Mouse (Mus musculus) thymus, postnatal 14 days (tissue): ENCODE measurements around the gene Ctnnal1.
"Not testable (repeated sequence)": the region's sequence is repeated elsewhere in the genome, so short reads cannot be mapped to it uniquely, and the experiment has no call there.

Experiments used
- DNase-seq: peaks from one replicate; pipeline ENCODE4 v3.0.0; 2021

Gene Ctnnal1

DNA sequence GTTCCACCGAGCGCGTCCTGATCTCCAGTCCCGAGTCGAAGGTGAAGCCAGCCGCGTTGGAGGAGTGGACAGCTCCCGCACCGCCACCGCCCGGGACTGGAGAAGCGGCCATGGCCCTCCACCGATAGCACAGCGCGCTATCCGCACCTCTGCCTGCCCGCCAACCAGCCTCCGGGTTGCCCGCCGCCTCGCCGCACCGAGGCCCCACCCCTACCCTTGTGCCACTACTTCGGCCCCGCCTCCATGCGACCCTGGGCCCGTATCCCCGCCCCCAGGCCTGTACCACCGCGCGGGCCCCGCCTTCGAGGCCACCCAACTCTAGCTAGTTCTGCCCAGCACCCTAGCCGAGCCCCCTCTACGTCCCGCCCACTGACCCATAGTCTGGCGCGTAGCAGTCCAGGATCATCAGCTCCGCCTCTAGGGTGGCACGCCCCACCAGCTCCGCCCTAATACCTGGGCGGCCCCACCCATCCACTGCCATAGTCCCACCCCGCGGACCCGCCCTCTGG is at the start of gene Ctnnal1:
Gene Ctnnal1, minus strand, starts transcription at position 186 of the 509 bp plus-strand sequence.
- peak; percentile 88 for DNase-seq

DNA sequence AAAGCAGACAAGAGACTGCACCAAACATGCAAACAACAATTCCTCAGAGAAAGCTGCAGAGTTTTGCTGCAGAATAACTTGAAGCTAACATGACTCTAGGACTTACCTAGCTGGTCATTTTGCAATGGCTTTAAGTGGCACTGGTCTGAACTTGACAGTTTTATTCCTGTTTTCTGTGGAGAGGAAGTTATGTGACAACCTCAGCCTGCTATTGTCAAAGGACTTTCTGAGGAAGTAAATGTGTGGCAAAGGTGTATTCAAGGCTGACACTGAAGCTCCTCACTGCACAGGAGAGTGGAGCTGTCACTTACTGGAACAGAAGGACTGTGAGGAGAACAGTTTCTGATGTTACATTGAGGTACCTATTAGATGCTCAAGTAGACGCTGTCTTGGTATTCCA is 49.8 kb upstream of the Ctnnal1 start:
- DNase-seq: no peak

DNA sequence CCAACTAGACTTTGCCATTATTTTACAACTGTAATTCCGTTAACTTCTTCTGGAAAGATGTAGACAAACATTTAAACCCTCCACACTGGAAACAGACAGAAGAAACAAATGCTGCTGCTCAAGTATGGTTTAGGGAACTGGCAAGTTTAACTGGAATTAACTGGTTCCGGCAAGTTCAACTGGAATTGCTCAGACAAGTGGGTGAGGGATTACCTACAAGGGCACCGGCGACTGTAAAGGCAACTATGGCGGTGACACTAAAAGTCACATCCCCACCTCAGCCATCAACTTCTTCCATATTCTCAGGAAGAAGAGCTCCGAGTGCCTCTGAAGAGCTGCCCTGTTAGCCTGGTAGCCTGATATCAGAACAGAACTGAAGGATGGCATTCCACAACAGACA is 49.4 kb upstream of the Ctnnal1 start:
- DNase-seq: no peak

DNA sequence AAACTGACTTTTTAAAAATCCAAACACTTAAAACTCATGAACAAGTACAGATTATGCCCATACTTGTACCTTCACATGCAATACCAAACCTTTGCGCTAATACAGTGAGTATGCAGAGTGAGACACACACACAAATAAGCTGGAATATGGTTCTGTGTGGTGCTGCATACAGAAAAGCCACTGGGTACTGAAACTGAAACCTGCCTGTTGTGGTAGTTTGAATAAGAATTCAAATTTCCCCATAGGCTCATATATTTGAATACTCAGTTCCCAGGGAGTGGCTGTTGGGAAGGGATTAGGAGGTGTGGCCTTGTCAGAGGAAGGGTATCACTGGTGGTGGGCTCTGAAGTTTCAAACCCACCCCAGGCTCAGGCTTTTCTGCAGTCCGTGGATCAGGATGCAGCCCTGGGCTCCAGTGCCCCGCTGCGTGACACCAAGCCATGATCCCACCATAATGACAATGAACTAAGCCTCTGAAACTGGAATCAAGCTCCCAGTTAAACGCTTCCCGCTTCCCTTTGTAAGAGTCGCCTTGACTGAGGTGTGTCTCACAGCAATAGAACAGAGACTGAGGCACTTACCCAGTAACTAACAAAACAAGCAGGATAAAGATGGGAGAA is 47.5 kb upstream of the Ctnnal1 start:
- DNase-seq: no peak

DNA sequence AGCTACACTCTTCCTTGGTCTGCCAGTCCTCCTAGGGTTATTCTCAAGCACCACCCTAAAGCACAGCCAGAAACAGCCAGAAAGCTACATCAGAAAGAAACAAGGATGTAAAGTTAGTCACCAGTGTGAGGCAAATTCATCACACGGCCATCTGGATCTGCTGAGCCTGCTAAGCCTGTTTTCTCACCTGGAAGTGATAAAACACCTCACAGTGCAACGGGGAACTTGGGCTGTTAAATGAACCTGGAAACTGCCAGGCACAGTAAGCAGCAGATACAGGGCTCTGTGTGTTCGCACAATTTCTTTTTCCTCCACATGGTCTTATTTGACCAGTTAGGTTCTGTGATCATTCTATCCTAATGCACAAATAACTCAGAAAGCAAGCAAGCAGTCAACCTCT is 44.6 kb upstream of the Ctnnal1 start:
- no peak for DNase-seq

DNA sequence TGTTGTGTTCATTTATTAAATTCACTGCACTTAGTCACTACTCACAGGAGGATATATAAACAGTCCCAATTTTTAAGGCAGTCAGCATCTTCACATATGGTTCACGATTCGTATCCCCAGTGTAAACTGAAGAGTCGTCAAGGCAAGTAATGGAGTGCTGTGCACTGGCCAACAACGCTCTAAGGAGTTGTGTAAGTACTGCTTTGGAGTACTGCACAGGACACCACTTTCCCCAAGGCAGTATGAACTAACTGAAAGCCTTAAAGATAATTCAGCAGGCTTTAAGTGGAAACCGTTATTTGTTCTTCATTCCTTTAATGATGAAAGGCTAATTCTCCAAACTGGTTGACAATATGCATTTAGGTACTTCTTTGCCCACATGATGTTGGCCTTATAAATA is 42.7 kb upstream of the Ctnnal1 start:
- DNase-seq: no peak

DNA sequence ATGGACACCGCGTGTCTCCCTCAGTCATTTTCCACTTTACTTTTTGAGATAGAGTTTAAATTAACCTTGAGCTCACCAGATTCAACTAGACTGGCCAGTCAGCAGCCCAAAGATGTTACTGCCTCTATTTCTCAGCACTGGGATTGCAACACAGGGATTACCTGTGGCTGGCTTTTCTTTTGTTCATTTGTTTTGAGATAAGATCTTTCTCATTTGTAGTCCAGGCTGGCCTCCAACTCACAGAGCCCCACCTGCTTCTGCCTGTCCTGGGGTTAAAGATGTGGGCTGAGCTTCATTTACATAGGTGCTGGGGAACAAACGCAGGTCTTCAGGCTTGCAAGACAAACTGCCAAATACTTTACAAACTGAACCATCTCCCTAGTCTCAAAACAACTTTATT is 41.9 kb upstream of the Ctnnal1 start:
- DNase-seq: no peak

DNA sequence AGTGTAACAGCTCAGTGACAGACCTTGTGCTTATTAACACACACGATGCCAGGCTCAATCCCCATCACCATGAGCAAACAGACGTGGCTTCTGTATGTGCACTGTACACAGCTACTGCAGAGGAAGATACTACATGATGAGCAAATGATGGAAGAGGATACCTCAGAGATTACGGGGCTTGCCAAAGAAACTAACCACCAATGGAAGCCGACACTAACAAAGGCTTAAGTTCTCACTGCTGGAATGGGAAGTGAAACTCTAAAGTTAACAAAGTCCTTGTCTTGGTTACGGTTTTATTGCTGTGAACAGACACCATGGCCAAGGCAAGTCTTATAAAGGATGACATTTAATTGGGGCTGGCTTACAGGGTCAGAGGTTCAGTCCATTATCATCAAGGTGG is 40.5 kb upstream of the Ctnnal1 start:
- DNase-seq: no peak

DNA sequence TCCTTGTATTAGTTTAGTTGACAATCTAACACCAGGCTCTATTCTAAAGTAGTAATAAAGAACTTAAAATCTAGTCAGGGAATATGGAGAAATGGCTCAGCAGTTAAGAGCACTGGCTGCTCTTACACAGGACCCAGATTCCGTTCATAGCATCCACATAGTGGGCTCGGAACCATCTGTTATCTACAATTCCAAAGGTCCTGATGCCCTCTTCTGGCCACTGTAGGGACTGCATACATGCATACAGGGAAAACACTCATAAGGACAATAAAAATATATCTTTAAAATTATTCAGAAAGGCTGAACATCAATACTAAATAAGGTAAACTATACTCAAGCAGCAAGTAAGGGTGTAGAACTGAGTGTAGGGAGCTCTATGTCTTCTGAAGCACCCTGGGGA is 36.7 kb upstream of the Ctnnal1 start:
- peak; percentile 39 for DNase-seq

DNA sequence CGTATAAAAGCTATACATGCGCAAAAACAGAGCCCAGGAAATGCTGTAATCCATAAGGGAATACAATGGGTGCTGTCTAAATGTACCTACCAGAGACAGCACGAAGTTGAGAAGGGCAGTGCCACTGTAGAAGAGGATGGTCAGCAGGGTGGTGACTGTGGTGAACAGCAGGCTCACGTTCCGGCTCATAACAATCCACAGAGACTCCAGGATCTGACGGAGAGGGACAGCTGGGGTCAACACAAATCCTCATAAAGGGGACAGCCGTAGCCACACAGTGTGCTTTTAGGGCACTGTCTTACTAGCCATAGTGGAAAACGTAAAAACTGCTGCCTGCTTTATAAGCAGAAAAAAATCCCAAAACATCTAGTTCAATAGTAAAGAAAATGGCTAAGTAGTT is 34.2 kb upstream of the Ctnnal1 start:
- no peak for DNase-seq

DNA sequence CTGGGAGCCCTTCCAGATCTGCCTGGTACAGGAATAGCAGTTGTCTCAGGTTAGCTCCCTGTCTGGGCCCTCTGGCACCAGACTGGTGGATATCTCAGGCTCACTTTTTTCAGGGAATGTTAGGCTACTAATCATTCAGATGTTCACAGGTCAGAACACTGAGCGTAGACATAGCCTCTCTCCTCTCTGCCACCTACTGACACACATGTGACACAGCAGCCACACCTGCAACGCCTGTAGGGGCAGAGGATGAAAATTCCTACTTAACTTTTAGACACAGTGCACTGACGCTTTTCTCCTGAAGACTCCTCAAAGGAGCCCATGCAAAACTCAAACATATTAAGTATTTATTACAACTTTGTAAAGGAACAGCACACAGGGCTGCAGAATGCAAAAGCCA is 32.5 kb upstream of the Ctnnal1 start:
- no peak for DNase-seq

DNA sequence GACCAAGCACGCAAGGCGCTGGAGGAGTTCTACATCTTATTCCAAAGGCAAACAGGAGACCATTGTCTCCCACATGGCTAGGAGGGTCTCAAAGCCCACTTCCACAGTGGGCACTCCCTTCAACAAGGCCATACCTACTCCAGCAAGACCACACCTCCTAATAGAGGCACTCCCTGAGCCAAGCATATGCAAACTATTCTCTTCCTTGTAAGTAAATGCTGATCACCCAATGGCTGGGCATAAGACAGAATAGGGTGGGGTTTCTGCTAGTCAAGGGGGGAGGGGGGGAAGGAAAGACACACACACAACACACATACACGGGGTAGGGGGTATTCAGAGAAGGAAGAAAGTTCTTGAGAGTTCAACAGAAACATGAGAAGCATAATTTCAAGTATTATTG is 29.2 kb upstream of the Ctnnal1 start:
- no peak for DNase-seq

DNA sequence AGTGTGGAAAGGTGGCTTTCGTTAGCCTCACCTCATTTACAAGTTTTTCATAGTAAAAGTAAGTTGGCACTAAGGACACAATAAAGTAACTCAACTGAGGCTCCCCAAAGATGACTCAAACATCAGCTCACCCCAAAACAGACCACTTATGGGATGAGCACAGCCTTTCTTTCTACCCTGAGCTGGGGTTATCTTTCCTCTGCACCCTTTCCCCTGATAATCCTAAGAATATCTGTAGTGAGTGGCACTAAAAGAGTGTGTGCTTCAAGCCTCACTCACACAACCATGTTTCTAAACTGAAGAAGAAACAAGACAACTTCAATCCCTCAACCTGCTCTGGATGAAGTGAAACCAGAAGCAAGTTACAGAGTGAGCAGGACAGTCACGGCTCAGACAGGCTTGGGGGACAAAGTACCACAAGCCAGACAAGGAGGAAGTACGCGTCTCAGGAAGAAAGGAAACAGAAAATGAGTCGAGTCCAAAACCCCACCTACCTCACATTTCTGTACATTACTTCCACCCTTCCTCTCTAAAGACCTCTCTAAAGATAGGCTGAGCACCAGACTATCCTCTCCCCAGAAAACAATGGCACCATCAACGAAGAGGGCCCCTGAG is 27.6 kb upstream of the Ctnnal1 start:
- no peak for DNase-seq

DNA sequence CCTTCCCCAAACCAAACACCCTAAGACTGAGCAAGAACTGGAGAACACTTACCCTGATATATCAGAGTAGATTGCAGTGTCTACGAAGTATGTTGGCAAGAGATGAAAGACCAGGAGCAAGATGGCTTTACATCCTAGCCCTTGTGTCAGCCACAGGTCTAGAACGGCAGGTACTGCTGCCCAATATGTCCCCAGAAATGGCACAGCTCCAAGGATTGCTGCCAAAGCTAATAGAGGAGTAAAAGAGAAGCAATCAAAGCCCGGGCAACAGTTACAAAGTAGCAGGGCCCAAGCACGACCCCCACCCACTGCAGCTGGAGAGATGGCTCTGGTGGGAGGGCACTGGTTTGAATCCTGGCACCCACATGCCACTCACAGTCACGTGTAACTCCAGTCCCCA is 23.5 kb upstream of the Ctnnal1 start:
- DNase-seq: no peak

DNA sequence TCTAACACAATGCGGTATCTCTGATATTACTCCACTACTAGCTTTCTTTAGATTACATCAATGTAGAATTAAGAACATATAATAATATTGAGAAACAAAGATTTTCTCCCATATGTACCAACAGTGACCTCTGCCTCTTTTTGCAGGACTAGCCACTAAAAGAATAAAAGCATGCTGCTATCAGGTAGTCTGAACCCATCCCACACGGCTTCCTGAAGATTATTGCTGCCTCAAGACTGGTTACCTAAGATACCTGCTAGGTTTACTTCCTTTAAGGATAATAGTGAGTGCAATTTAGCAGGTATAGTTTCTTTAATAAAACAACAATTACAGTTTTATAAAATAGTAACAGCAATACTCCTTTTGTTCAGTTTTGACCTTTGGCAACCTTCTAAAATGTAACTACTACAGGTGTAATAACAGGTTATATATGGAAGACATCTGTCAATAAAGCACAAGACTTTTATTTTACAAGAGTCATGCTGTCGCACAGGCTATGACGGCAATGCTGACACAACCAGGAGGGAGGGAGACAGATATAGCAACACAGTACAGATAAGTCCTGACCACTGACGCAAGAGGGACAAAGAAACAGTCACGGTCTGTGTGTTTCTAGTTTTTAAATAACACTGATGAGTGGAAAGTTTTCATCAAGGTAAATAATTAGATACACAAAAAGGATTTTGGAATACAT is 21.4 kb upstream of the Ctnnal1 start:
- no peak for DNase-seq

DNA sequence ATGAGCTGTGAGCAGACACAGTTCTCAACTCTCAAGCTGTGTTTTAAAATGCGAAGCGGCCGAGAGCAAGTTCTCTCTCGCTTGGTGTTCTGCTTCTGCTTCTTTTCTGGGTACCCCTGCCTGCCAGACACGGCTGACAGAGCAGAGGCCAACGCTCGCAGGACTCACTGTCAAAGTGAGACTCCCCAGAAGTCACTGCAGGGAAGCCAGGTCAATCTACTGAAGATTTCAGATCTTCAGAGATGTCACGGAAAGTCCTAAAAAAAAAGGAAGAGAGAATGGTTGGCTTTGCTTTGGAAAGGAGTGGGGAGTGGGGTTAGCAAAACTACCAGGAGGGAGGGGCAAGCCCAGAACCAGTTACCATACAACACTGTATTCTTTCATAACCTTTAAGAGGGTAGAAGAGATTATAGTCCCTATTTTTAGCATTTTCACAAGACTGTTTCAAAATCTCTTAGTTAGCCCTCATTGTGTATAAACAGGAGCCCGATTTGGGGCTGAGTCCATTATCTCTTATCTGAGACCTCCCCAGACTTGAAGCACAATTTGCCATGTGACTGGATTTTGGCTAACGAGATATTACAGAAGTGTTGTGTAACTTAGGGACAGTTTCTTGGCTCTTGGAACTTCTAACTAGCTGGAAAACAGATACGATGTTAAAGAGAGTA is 15.2 kb upstream of the Ctnnal1 start:
- DNase-seq: no peak

DNA sequence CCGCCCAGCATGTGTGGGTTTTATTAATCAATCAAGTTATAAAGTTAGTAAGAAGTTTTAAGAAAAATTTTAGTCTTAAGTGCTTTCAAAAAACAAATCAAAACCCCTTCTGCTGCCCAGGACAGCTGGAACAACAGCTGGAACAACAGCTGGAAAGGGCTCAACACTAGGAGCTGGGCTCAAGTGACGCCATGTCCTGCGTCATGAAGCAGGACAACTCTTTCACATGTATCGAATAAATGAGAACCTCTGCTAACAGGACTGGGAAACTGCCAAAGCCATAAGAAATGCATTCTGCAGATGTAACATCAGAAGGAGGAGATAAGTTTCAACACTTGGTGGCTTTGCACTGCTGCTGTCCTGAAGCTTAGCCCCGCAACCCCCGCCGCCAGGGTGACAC is 14.0 kb upstream of the Ctnnal1 start:
- DNase-seq: no peak

DNA sequence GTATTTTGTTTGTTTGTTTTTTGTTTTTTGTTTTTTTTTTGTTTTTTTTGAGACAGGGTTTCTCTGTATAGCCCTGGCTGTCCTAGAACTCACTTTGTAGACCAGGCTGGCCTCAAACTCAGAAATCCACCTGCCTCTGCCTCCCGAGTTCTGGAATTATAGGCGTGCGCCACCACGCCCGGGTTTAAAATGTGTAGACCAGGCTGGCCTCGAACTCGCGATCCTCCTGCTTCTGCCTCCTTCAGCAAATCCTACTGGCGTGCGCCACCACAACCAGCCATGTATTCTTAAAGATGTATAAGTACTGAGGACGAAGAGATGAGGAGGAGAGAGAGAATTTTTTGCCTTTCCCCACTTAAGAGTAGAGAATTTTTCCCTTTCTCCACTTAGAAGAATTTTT is 5.6 kb upstream of the Ctnnal1 start:
- DNase-seq: not testable (repeated sequence)

DNA sequence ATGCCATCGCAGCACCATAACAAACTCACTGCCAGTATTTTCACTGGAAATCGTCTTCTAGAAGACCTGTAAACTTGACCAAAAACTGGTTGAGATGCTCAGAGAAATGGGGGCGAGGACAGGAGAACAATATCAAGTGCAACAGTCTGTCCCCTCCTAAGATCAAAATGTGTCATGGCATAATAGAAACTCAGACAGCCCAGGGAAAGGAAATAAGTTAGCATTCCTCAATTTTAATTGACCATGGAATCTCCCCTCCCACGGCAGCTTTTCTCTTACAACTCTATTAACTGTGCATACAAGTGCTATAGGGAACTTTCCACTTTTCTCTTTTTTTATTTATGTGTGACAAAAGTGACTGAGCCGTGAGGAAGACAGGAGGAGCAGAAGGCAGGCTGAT is 2.8 kb upstream of the Ctnnal1 start:
- no peak for DNase-seq

DNA sequence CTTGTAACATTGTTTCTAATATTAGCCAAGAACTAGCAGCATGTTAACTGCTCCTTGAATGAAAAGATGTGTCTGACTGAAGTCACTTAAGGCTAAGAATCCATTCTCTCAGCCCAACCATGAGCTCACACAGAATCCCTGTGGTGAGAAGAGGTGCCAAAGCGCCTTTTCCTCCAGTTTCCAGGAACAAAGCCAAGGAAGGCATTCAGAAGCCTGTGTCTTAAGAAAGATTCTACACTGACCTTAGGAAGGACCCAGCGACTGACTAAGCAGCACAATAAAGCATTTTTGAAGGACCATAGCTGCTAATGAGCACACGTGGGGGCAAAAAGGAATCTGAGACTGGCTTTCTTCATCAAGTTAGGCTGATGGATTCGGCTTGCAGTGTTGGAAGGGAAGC is 983 bp upstream of the Ctnnal1 start:
- no peak for DNase-seq

DNA sequence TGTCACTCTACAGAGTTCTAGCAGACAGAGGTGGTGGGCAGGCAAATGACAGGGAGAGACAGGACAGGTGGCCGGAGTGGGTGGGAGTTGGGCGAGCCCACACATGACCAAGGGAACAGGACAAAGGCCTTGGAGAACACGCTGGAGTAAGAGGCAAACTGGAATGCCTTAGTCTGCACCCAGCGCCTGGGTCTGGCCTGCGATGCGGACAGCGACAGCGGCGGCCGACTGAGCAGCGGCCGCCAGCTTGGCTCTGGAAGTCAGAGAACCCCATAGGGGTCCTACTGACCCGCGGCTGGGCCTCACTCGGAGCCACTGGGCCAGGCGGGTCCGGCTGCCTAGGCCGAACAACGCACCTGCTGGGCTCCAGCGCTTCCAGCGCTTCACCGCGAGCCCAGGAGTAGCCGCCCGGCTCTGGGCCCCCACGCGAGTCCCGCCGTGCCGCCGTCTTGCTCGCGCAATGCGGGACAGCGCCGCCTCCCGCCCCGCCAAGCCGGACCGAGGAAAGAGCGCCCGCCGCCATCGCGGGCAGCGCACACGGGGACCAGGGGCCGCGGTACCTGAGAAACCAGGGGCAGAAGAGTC is 479 bp downstream of the Ctnnal1 start:
- DNase-seq: peak; percentile 12

DNA sequence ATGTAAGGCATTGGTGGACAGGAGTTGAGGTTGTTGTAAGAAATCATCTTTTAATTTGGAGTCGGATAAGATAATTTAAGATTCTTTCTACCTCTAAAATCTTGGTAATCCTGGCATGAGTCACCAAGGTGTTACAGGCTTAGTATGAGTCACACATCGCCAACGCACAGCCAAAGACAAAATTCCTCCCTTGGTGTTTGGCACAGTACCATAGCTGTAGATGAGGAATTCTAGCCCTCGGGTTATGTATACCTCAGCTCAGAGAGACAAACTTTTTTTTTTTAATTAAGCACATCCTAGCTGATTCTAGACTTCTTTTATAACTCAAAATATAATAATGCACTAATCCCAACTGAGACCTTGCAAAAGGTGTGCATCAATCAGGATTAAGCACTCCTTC is 972 bp downstream of the Ctnnal1 start:
- DNase-seq: no peak

DNA sequence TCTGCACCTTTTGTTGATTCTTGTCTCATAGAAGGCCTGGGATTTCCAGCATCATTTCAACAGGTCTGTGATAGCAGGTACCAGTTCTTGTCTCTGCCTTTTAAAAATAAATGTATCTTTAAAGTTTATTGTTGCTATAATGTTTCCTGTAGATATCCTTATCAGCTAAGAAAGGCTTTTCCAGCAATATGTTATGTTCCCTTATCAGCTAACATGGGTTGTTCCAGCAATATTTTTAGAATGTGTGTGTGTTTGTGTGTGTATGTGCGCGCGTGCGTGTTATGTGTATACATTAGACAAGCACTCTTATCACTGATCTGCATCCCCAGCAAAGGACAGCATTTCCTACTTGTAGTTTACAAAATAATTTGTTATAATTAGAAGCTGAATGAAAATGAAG is 3.4 kb downstream of the Ctnnal1 start:
- no peak for DNase-seq

DNA sequence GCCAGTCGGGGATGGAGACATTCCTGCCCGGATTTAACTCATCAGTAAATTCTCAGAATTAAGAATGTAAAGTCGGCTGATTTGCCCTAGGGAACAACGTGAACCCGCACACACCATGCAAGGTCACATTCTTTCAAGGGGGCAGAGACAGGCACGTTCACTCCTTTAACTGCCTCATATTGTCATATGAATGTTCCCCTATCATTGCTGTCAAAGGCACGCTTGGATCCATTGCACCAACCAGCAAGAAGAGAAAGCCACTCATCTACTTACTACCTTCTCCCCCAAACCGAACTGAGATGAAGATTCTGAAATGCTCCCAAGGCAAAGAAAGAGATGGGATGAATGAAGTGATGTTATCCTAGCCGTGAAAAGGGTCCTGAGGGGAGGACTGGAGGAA is 6.3 kb downstream of the Ctnnal1 start:
- DNase-seq: no peak
